Mouse (Mus musculus) small intestine, adult 2 months (tissue): ENCODE data around the gene Trip11. TPM values are rescaled to one million over a fixed set of nuclear protein-coding genes. Genes with fewer than 3 reads are reported as not detected.

ENCODE experiments used
- H3K27ac ChIP-seq: fragments of 200-500 bp; 2 replicates; pipeline ENCODE4 v1.5.1; 2012; ENCODE audit warnings: low read depth, low read length, control low read depth, inconsistent platforms; ENCODE audit not compliant: insufficient read depth
- H3K27me3 ChIP-seq: fragments of 200-500 bp; 2 replicates; pipeline ENCODE4 v1.6.1; 2012; ENCODE audit warnings: mild to moderate bottlenecking, moderate library complexity, low read length, inconsistent platforms; ENCODE audit not compliant: control insufficient read depth, insufficient read depth
- H3K36me3 ChIP-seq: fragments of 200-500 bp; 2 replicates; pipeline ENCODE4 v1.6.1; 2012; ENCODE audit warnings: mild to moderate bottlenecking, low read length, control low read depth, inconsistent platforms; ENCODE audit not compliant: control insufficient read depth, insufficient read depth
- H3K4me1 ChIP-seq: fragments of 200-500 bp; 2 replicates; pipeline ENCODE4 v1.6.1; 2012; ENCODE audit warnings: low read length, inconsistent platforms, mixed read lengths; ENCODE audit not compliant: control insufficient read depth, insufficient read depth, insufficient read length
- H3K4me3 ChIP-seq: fragments of 200-500 bp; 2 replicates; pipeline ENCODE4 v1.5.1; 2012; ENCODE audit warnings: low read depth, mild to moderate bottlenecking, control low read depth, inconsistent platforms, low read length, moderate library complexity
- CTCF ChIP-seq: fragments of 200-500 bp; IDR thresholded peaks from 2 replicates; pipeline ENCODE4 v1.5.1; 2012; ENCODE audit warnings: low read depth, mild to moderate bottlenecking, control low read depth, inconsistent platforms, low read length, moderate library complexity, mixed read lengths; ENCODE audit not compliant: insufficient replicate concordance, insufficient read length; ENCODE audit errors: extremely low read depth
- POLR2A ChIP-seq: fragments of 200-500 bp; IDR thresholded peaks from 2 replicates; pipeline ENCODE4 v1.6.1; 2012; ENCODE audit warnings: low read depth, mild to moderate bottlenecking, control low read depth, inconsistent platforms, low read length, moderate library complexity
- WGBS: fragments of 180-500 bp; shearing (Covaris S2); methylation state at CpG from one replicate; pipeline ENCODE4 v1.1.7; 2018; 5-methylcytosine and 5-hydroxymethylcytosine counted together
- polyA plus RNA-seq: library from polyadenylated mRNA; depleted of rRNA; stranded (reverse); fragments of >200 nt; gene quantifications from 2 replicates; pipeline ENCODE4 v1.2.3, GENCODE M21; 2012

Gene Trip11
- polyA plus RNA-seq, 1 experiment = 2.1 TPM

- 83% methylated on average over 10 of the region's 10 CpGs for WGBS
Observed at GRCm38 (mm10) chr12:101836546-101837274, 76.4 kb downstream of the Trip11 start.

GRCm38 (mm10) chr12:101834715-101835114, 78.4 kb downstream of the Trip11 start:
- Histone ChIP-seq H3K4me3 (no peak overlapping the region), H3K4me1 (peaks cover 2% of the 10 kb centered on the region; the same call in 1 of the 2 replicates), H3K36me3 (peaks cover 35% of the 10 kb centered on the region), H3K27ac (no peak overlapping the region), H3K27me3 (no peaks in the 10 kb centered on the region)
- 91% methylated on average over 4 of the region's 4 CpGs for WGBS
- TF ChIP-seq POLR2A (no peak), CTCF (no peak)

More at GRCm38 (mm10) chr12:101836546-101837274, 76.4 kb downstream of the Trip11 start:
- TF ChIP-seq CTCF (no peak), POLR2A (no peak)
- H3K4me3 ChIP-seq = no peak overlapping the region
- H3K36me3 ChIP-seq = peaks cover 35% of the 10 kb centered on the region
- H3K4me1 ChIP-seq = no peaks in the 10 kb centered on the region
- no peak overlapping the region for H3K27ac ChIP-seq
- no peaks in the 10 kb centered on the region for H3K27me3 ChIP-seq

GRCm38 (mm10) chr12:101833776-101834175, 79.3 kb downstream of the Trip11 start:
- no peaks in the 10 kb centered on the region for H3K27me3 ChIP-seq
- H3K4me3 ChIP-seq = no peak overlapping the region
- TF ChIP-seq CTCF (no peak), POLR2A (no peak)
- H3K36me3 ChIP-seq = peaks cover 31% of the 10 kb centered on the region
- no peak overlapping the region for H3K27ac ChIP-seq
- 91% methylated on average over 8 of the region's 8 CpGs for WGBS
- H3K4me1 ChIP-seq = peaks cover 2% of the 10 kb centered on the region; the same call in 1 of the 2 replicates

- Histone ChIP-seq H3K36me3 (peaks cover 27% of the 10 kb centered on the region), H3K27me3 (no peaks in the 10 kb centered on the region), H3K4me3 (no peak overlapping the region), H3K4me1 (peaks cover 2% of the 10 kb centered on the region; the same call in 1 of the 2 replicates), H3K27ac (no peak overlapping the region)
- TF ChIP-seq CTCF (no peak), POLR2A (no peak)
- 94% methylated on average over 6 of the region's 6 CpGs for WGBS
Observed at GRCm38 (mm10) chr12:101833115-101833506, 80.0 kb downstream of the Trip11 start.

- H3K4me1 ChIP-seq = peaks cover 2% of the 10 kb centered on the region; the same call in 1 of the 2 replicates
- H3K4me3 ChIP-seq = no peak overlapping the region
- H3K36me3 ChIP-seq = peaks cover 22% of the 10 kb centered on the region
- WGBS = 46% methylated on average over 7 of the region's 7 CpGs
- H3K27ac ChIP-seq = no peak overlapping the region
- H3K27me3 ChIP-seq = no peaks in the 10 kb centered on the region
- TF ChIP-seq CTCF (no peak), POLR2A (no peak)
Observed at GRCm38 (mm10) chr12:101832179-101833114, 80.6 kb downstream of the Trip11 start.

- H3K27ac ChIP-seq = no peak overlapping the region
Observed at GRCm38 (mm10) chr12:101831221-101831620, 81.8 kb downstream of the Trip11 start.

More at GRCm38 (mm10) chr12:101831221-101831620, 81.8 kb downstream of the Trip11 start:
- peaks cover 2% of the 10 kb centered on the region; the same call in 1 of the 2 replicates for H3K4me1 ChIP-seq
- peaks cover 14% of the 10 kb centered on the region for H3K36me3 ChIP-seq
- TF ChIP-seq POLR2A (no peak), CTCF (no peak)
- 64% methylated on average over 4 of the region's 4 CpGs for WGBS
- H3K27me3 ChIP-seq = no peaks in the 10 kb centered on the region
- no peak overlapping the region for H3K4me3 ChIP-seq
